Mouse (Mus musculus): ENCODE measurements around the gene Urm1. TPM values are rescaled to one million over a fixed set of nuclear protein-coding genes. Genes with fewer than 3 reads are reported as not detected.
A peak's percentile ranks its signal among the peaks of the same experiment; 100 is the strongest.
"Not testable (repeated sequence)": the region's sequence is repeated elsewhere in the genome, so short reads cannot be mapped to it uniquely, and the experiment has no call there.

Urm1 gene
- polyA plus RNA-seq, 1 experiment from 2014 or later = 19.0 TPM

- no peak overlapping the region for H3K9ac ChIP-seq (replicated peaks)
- WGBS = 63% methylated on average over 4 of the region's 4 CpGs
- no peak overlapping the region for H3K4me2 ChIP-seq (replicated peaks)
- H3K4me1 ChIP-seq = 0 out of 2 replicates have a peak, but pooled peaks cover 2% of the 10 kb centered on the region
- H3K9me3 ChIP-seq = no peaks in the 10 kb centered on the region
- no peaks in the 10 kb centered on the region for H3K27me3 ChIP-seq
- no peak for ATAC-seq (ENCODE audit: low FRiP score, low read depth)
- no peak overlapping the region for H3K4me3 ChIP-seq
- no peak overlapping the region for H3K27ac ChIP-seq (replicated peaks)
- H3K36me3 ChIP-seq = peaks cover 27% of the 10 kb centered on the region
Observed at GRCm38 (mm10) chr2:29878061-29878460, 58.2 kb downstream of the Urm1 start.

GRCm38 (mm10) chr2:29879191-29879590, 59.3 kb downstream of the Urm1 start:
- Histone ChIP-seq H3K9me3 (no peaks in the 10 kb centered on the region), H3K4me3 (no peak overlapping the region), H3K4me2 (replicated peaks) (no peak overlapping the region), H3K9ac (replicated peaks) (no peak overlapping the region), H3K4me1 (0 out of 2 replicates have a peak, but pooled peaks cover 2% of the 10 kb centered on the region), H3K36me3 (peaks cover 27% of the 10 kb centered on the region), H3K27me3 (no peaks in the 10 kb centered on the region), H3K27ac (replicated peaks) (no peak overlapping the region)
- no peak for ATAC-seq (ENCODE audit: low FRiP score, low read depth)
- WGBS = 78% methylated on average over 8 of the region's 8 CpGs

DNA sequence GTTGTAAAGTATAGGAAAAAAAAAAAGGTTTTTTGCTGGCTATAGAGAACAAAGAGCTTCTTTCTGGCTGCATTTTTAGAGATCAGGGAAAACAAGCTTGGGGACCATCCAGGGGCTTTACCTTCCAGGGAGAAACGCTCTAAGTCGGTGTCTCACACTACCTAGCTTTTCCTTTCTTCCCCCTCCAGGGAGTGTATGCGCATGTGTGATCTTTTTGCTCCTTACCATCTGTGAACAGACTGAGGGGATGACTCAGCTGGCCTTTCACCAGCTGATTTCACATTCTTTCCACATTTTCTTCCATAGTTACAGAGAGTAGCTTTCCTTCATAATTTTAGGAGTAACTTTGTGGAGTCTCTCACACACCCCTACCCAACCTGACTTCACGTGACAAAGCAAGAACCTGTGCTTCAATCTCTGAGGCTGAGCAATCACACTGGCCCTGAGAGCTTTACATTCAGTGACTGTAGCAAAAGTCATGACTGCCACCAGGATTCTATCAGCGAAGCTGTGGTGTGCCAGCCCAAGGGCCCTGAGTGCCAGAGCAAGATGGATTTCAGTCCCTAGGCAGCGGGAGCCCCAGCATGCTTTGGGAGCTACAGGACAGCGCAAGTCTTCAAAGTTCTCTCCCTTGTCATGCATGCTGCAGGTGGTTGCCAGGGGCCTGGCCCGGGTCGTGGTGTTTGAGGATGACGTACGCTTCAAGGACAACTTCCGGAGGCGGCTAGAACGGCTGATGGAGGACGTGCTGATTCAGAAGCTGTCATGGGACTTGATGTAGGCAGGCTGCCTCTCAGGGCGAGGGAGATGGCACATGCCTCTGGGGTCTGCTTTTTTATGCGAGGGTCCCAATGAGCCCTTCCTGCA, 60.3 kb downstream of the Urm1 start:
- Histone ChIP-seq H3K4me2 (replicated peaks) (no peak overlapping the region), H3K9me3 (no peaks in the 10 kb centered on the region), H3K27me3 (no peaks in the 10 kb centered on the region), H3K4me1 (0 out of 2 replicates have a peak, but pooled peaks cover 2% of the 10 kb centered on the region), H3K4me3 (no peak overlapping the region), H3K36me3 (peaks cover 27% of the 10 kb centered on the region), H3K9ac (replicated peaks) (no peak overlapping the region), H3K27ac (replicated peaks) (no peak overlapping the region)
- 83% methylated on average over 17 of the region's 17 CpGs for WGBS
- no peak for ATAC-seq (ENCODE audit: low FRiP score, low read depth)

DNA sequence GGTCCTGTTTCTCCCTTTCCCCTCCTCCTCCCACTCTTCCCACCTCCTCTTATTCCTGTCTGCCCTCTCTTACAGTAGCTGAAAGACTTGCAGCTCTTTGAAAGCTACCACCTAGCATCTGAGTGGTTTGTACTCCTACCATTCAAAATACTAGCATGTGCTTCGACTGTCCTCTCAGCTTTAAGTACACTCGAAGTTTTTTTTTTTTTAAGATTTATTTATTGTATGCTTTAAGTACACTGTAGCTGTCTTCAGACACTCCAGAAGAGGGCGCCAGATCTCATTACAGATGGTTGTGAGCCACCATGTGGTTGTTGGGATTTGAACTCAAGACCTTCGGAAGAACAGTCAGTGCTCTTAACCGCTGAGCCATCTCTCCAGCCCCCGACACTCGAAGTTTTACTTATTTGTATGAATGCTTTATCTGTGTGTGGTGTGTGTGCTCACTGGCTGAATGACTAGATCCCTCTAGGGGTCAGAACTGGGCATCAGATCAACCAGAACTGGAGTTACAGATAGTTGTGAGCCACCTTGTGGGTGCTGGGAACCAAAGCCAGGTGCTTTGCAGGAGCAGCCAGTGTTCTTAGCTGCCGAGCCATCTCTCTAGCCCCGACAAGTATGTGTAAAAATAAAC, 66.9 kb downstream of the Urm1 start:
- H3K4me2 ChIP-seq (replicated peaks); H3K4me3 ChIP-seq; H3K36me3 ChIP-seq; ATAC-seq (ENCODE audit: low FRiP score, low read depth); H3K9ac ChIP-seq (replicated peaks); H3K27me3 ChIP-seq; H3K27ac ChIP-seq (replicated peaks); H3K9me3 ChIP-seq: not testable (repeated sequence)
- 87% methylated on average over 9 of the region's 9 CpGs for WGBS
- H3K4me1 ChIP-seq = peaks cover 21% of the 10 kb centered on the region

DNA sequence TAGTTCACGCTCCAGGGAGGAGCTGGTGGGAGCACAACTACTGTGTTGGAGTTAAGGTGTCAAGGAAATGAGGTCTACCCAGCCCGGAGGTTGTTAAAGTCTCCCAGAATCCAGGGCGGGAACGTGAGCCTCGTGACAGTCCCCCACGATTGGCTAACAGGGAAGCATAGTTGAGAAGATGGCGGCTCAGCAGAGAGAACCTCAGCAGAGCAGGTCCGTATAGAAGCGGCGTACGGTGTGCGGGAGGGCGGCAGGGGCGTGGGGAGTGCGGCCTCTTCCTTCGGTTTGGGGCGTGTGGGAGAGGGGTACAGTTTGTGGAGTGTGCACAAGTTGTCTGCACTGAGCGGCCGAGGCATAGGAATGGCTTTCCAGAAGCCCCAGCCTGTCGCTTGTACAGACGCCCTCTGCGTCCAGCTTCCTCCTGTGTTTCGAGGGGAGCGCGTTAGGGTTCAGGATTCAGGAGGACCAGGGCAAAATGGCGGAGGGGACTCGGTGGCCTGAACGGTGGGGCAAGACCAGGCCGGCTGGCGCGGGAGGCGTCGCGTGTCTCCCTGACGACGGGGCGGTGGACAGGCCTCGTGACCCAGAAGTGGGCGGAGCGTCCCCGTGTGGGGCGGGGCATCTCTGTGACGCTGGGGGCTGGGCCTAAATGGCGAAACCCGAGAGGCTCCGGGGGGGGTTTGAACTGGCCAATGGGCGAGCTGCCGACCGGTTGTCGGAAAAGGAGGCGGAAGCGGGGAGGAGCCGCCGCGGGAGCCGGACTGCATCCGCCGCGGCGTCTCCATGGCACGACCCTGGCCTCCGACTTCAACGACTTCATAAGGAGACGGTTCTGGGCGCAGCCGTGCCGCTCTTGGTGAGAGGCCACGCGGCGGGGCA, 69.4 kb downstream of the Urm1 start, which contains the start of gene Odf2:
Gene Odf2, plus strand, starts transcription at position 156 of the 879 bp plus-strand sequence.
- peak within 1 kb of the TSS; percentile 98 for H3K9ac ChIP-seq (replicated peaks)
- peak; percentile 82 for ATAC-seq (ENCODE audit: low FRiP score, low read depth)
- H3K27me3 ChIP-seq = no peaks in the 10 kb centered on the region
- no peaks in the 10 kb centered on the region for H3K9me3 ChIP-seq
- WGBS = 1% methylated on average over 64 of the region's 70 CpGs
- peak within 1 kb of the TSS; percentile 91 for H3K4me2 ChIP-seq (replicated peaks)
- peaks cover 21% of the 10 kb centered on the region for H3K4me1 ChIP-seq
- H3K36me3 ChIP-seq = peaks cover 26% of the 10 kb centered on the region
- peak within 1 kb of the TSS; percentile 99 for H3K4me3 ChIP-seq
- H3K27ac ChIP-seq (replicated peaks) = peak within 1 kb of the TSS; percentile 88

DNA sequence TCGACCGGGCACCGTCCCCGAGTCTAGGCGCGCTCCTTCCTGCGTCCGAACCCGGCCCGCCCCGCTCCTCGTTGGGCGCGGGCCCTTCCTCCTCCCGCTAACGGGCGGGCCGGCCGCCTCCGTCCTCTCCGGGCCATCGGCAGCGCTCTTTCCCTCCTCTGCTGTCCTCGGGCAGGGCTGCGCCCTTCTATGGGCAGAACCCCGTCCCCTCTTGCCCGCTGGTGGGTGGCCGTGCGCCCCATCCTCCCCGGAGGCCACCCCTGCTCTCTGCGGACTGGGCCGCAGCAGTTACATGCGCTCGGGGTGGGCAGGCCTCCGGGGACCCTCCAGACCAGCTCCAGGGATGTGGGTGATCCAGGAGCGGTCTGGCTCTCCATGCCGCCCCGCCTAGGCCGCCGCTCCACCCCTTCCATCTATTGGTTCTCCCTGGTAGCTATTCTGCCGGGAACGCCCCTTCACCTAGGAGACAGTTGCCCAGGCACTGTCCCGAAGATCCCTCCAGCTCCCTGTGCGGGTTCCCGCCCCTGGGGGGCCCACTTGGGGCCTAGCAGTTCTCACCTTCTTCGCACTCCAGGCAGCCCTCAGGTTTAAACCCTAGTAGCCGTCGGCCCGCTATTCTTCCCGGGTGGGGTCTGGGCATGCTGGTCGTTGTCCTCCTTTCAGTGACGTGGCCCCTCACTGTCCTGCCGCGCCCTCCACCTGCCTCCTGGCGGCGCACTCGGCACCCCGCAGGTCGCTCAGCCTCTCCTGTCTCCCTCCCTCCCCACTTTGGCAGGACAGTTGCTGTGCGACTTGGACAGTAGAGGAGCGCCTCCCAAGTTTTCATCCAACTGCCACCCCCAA, 70.3 kb downstream of the Urm1 start:
- ATAC-seq (ENCODE audit: low FRiP score, low read depth) = peak; percentile 90
- H3K4me2 ChIP-seq (replicated peaks) = peak overlapping the region; percentile 91

DNA sequence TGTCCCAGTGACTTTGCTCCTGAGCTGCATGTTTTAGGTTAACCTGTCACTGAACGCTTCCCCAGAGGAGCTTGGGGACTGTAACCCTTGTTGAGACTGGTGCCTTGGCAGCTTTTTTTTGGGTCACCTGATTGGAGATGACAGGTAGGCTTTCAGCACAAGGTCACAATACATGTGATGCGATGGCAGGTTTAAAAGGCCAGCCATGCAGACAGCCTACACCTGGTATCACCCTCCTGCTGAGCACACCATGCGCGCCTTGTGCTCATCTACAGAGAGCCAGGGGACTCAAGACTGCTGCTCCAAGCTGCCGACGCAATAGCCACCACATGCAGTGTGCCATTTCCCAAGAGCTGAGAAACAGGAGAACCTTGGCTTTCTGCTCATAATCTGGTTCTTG, 71.9 kb downstream of the Urm1 start:
- ATAC-seq (ENCODE audit: low FRiP score, low read depth) = no peak
- H3K27ac ChIP-seq (replicated peaks) = no peak overlapping the region
- H3K9ac ChIP-seq (replicated peaks) = 0 out of 2 replicates have a peak overlapping the region, but pooled peaks have one; percentile 15
- H3K9me3 ChIP-seq = no peaks in the 10 kb centered on the region
- peaks cover 21% of the 10 kb centered on the region for H3K4me1 ChIP-seq
- H3K4me2 ChIP-seq (replicated peaks) = no peak overlapping the region
- peaks cover 49% of the 10 kb centered on the region for H3K36me3 ChIP-seq
- H3K27me3 ChIP-seq = no peaks in the 10 kb centered on the region
- WGBS = 93% methylated on average over 6 of the region's 6 CpGs
- H3K4me3 ChIP-seq = no peak overlapping the region

More for the DNA sequence above, 70.3 kb downstream of the Urm1 start:
- peaks cover 21% of the 10 kb centered on the region for H3K4me1 ChIP-seq
- peak overlapping the region; percentile 98 for H3K9ac ChIP-seq (replicated peaks)
- H3K27ac ChIP-seq (replicated peaks) = peak overlapping the region; percentile 88
- H3K36me3 ChIP-seq = peaks cover 35% of the 10 kb centered on the region
- under 1% methylated on average over 53 of the region's 61 CpGs for WGBS
- H3K9me3 ChIP-seq = no peaks in the 10 kb centered on the region
- peak overlapping the region; percentile 99 for H3K4me3 ChIP-seq
- no peaks in the 10 kb centered on the region for H3K27me3 ChIP-seq

Small RNA genes lying within 50 kb of the gene (microRNA-seq; reads per million reads assigned to microRNA genes)
- gene Mir219a-2 = not detected
- not detected for gene Mir219b

Other genes starting within 250 kb of the Urm1 start
- 22.5 and 24.1 TPM in 2 replicates for gene Rapgef1, start 200.4 kb upstream of the Urm1 start, polyA plus RNA-seq (2016; fragmentation: Nextera tagmentation; extraction: Ambion mirVana)
- not detected in 2 replicates for gene Gm13420, start 68.4 kb upstream of the Urm1 start, polyA plus RNA-seq (2016; fragmentation: Nextera tagmentation; extraction: Ambion mirVana)
- 0.85 TPM in 1 of 2 replicates, not detected in the other for gene Gm13547, start 60.8 kb upstream of the Urm1 start, polyA plus RNA-seq (2016; fragmentation: Nextera tagmentation; extraction: Ambion mirVana)
- gene Coq4, start 32.6 kb upstream of the Urm1 start, polyA plus RNA-seq (2016; fragmentation: Nextera tagmentation; extraction: Ambion mirVana) = 25.0 and 33.2 TPM in 2 replicates
- gene Trub2, start 31.6 kb upstream of the Urm1 start, polyA plus RNA-seq (2016; fragmentation: Nextera tagmentation; extraction: Ambion mirVana) = 47.1 and 50.3 TPM in 2 replicates
- gene Slc27a4, start 17.4 kb upstream of the Urm1 start, polyA plus RNA-seq (2016; fragmentation: Nextera tagmentation; extraction: Ambion mirVana) = 26.2 and 27.8 TPM in 2 replicates
- gene Cercam, start 49.1 kb downstream of the Urm1 start, polyA plus RNA-seq (2016; fragmentation: Nextera tagmentation; extraction: Ambion mirVana) = 22.3 and 22.6 TPM in 2 replicates
- gene Odf2, start 69.1 kb downstream of the Urm1 start, polyA plus RNA-seq (2016; fragmentation: Nextera tagmentation; extraction: Ambion mirVana) = 108 and 110 TPM in 2 replicates
- 73.1 and 77.8 TPM in 2 replicates for gene Gle1, start 115.4 kb downstream of the Urm1 start, polyA plus RNA-seq (2016; fragmentation: Nextera tagmentation; extraction: Ambion mirVana)
- 166 and 169 TPM in 2 replicates for gene Sptan1, start 145.5 kb downstream of the Urm1 start, polyA plus RNA-seq (2016; fragmentation: Nextera tagmentation; extraction: Ambion mirVana)
- 38.0 and 39.1 TPM in 2 replicates for gene Wdr34, start 228.8 kb downstream of the Urm1 start, polyA plus RNA-seq (2016; fragmentation: Nextera tagmentation; extraction: Ambion mirVana)
- 627 and 693 TPM in 2 replicates for gene Set, start 237.3 kb downstream of the Urm1 start, polyA plus RNA-seq (2016; fragmentation: Nextera tagmentation; extraction: Ambion mirVana)

Measured in midbrain, embryonic 12.5 days (tissue).